Comparison of ENCODE assay signal across 18 mouse cellular contexts in genomic region chr2:158155101-158155500, GRCm38 (mm10). TPM values are rescaled to one million over a fixed set of nuclear protein-coding genes. Genes with fewer than 3 reads are reported as not detected.
DNase-seq lines count a peak whose midpoint lies in the region; ATAC-seq and TF ChIP-seq lines count a peak whose summit lies in the region.
"Had no signal": no experiment of that assay in that cellular context is flagged by ENCODE, and none has a peak within 500 bp of the region (broad histone marks: within the 10 kb centered on the region; RNA-seq: fewer than 3 reads in every experiment).

No protein-coding gene starts in this region.

- H3K27ac ChIP-seq in liver, embryonic 13.5 days, result peak overlapping the region; percentile 85; the same call in 1 of the 2 replicates
- H3K27ac ChIP-seq in liver, embryonic 11.5 days (ENCODE audit: low read depth, low read length), result no peak overlapping the region; the same call in 1 of the 2 replicates
- peak overlapping the region; percentile 94; the same call in 1 of the 2 replicates for H3K27ac ChIP-seq in ES-E14 (ENCODE audit: insufficient read depth, low read depth, low read length, poor library complexity, severe bottlenecking)
- no peak overlapping the region for H3K27ac ChIP-seq in liver, embryonic 16.5 days (ENCODE audit: low read length)
- H3K27ac ChIP-seq: forebrain, embryonic 13.5 days; hindbrain, embryonic 15.5 days had no signal

- H3K4me3 ChIP-seq in liver, embryonic 13.5 days (replicated peaks), result no peak overlapping the region
- no peak overlapping the region for H3K4me3 ChIP-seq in liver, embryonic 11.5 days (ENCODE audit: low read depth, low read length)
- no peak overlapping the region for H3K4me3 ChIP-seq in ES-E14 (ENCODE audit: insufficient read depth in 1 of 2, low read depth in 1 of 2, low read length in 2 of 2, poor library complexity in 1 of 2, severe bottlenecking in 1 of 2)
- H3K4me3 ChIP-seq in liver, embryonic 16.5 days (ENCODE audit: low read depth, low read length), result no peak overlapping the region
- H3K4me3 ChIP-seq: forebrain, embryonic 13.5 days; heart, embryonic 12.5 days; hindbrain, embryonic 15.5 days had no signal

- H3K4me2 ChIP-seq in liver, embryonic 13.5 days, result no peak overlapping the region
- H3K4me2 ChIP-seq in liver, embryonic 11.5 days, result no peak overlapping the region
- H3K4me2 ChIP-seq in liver, embryonic 16.5 days (ENCODE audit: low read depth, low read length), result no peak overlapping the region
- H3K4me2 ChIP-seq: heart, embryonic 12.5 days; hindbrain, embryonic 15.5 days had no signal

- WGBS in liver, embryonic 13.5 days (ENCODE audit: insufficient replicate concordance), result 63% methylated on average over 7 of the region's 7 CpGs
- WGBS in liver, embryonic 11.5 days, result 82% methylated on average over 7 of the region's 7 CpGs
- 67% methylated on average over 7 of the region's 7 CpGs for WGBS in liver, embryonic 16.5 days (ENCODE audit: insufficient replicate concordance)

- ATAC-seq in liver, embryonic 13.5 days (ENCODE audit: low read depth), result no peak
- no peak for ATAC-seq in liver, embryonic 11.5 days (replicated peaks; ENCODE audit: low FRiP score)
- ATAC-seq in liver, embryonic 16.5 days (ENCODE audit: low read depth), result 0 out of 2 replicates have a peak, but pooled peaks have one; percentile 10
- ATAC-seq: forebrain, embryonic 13.5 days; forebrain, postnatal 0 days; inflammation-experienced regulatory T-cells, adult 6 months had no signal

- peaks cover 6% of the 10 kb centered on the region for H3K9me3 ChIP-seq in liver, embryonic 13.5 days (replicated peaks)
- H3K9me3 ChIP-seq in liver, embryonic 11.5 days (ENCODE audit: control insufficient read depth, low read length), result no peaks in the 10 kb centered on the region
- no peaks in the 10 kb centered on the region for H3K9me3 ChIP-seq in ES-E14 (ENCODE audit: control insufficient read depth, insufficient read depth, low read depth, low read length)
- peaks cover 2% of the 10 kb centered on the region; the same call in 1 of the 2 replicates for H3K9me3 ChIP-seq in liver, embryonic 16.5 days (replicated peaks; ENCODE audit: control insufficient read depth, low read length)
- H3K9me3 ChIP-seq: hindbrain, embryonic 15.5 days had no signal

- no peaks in the 10 kb centered on the region for H3K36me3 ChIP-seq in liver, embryonic 13.5 days
- no peaks in the 10 kb centered on the region for H3K36me3 ChIP-seq in liver, embryonic 11.5 days (ENCODE audit: control insufficient read depth, insufficient read depth, low read length)
- no peaks in the 10 kb centered on the region for H3K36me3 ChIP-seq in ES-E14 (ENCODE audit: control insufficient read depth, insufficient read depth, low read length, poor library complexity, severe bottlenecking)
- H3K36me3 ChIP-seq in liver, embryonic 16.5 days (ENCODE audit: control insufficient read depth, insufficient read depth), result no peaks in the 10 kb centered on the region
- H3K36me3 ChIP-seq: embryonic facial prominence, embryonic 10.5 days; heart, embryonic 12.5 days; hindbrain, embryonic 15.5 days had no signal

- in situ Hi-C loops in ES-E14 (cut with MboI; ENCODE audit: low sequenced_read_pairs in 2 of 2, unreplicated experiment in 2 of 2), result no loop called here

- H3K27me3 ChIP-seq in liver, embryonic 13.5 days, result no peaks in the 10 kb centered on the region
- H3K27me3 ChIP-seq in liver, embryonic 11.5 days (replicated peaks; ENCODE audit: control insufficient read depth, insufficient read depth, low read length), result no peaks in the 10 kb centered on the region
- no peaks in the 10 kb centered on the region for H3K27me3 ChIP-seq in liver, embryonic 16.5 days (ENCODE audit: control insufficient read depth, insufficient read depth, low read depth, low read length)
- H3K27me3 ChIP-seq: forebrain, embryonic 13.5 days; hindbrain, embryonic 15.5 days had no signal

- H3K4me1 ChIP-seq in liver, embryonic 13.5 days (replicated peaks), result peaks cover 57% of the 10 kb centered on the region
- peaks cover 29% of the 10 kb centered on the region for H3K4me1 ChIP-seq in liver, embryonic 11.5 days (replicated peaks; ENCODE audit: control insufficient read depth, insufficient read depth, low read length)
- peaks cover 2 to 6% of the 10 kb centered on the region in 2 experiments; a peak in 2 of 4 replicates for H3K4me1 ChIP-seq in ES-E14 (ENCODE audit: control insufficient read depth in 2 of 2, insufficient read depth in 2 of 2, low read length in 2 of 2, poor library complexity in 1 of 2)
- H3K4me1 ChIP-seq in liver, embryonic 16.5 days (ENCODE audit: control insufficient read depth, low read depth, low read length), result peaks cover 34% of the 10 kb centered on the region

- no peak overlapping the region for H3K9ac ChIP-seq in liver, embryonic 13.5 days
- no peak overlapping the region for H3K9ac ChIP-seq in liver, embryonic 11.5 days (ENCODE audit: low read depth, low read length)
- no peak overlapping the region for H3K9ac ChIP-seq in ES-E14 (ENCODE audit: insufficient read depth, low read depth, low read length, poor library complexity, severe bottlenecking)
- no peak overlapping the region for H3K9ac ChIP-seq in liver, embryonic 16.5 days (ENCODE audit: low read depth, low read length)
- H3K9ac ChIP-seq: forebrain, embryonic 13.5 days; forebrain, postnatal 0 days; heart, embryonic 12.5 days; hindbrain, embryonic 15.5 days had no signal

- DNase-seq in liver, embryonic 13.5 days, result no peak
- no peak for DNase-seq in liver, embryonic 11.5 days (ENCODE audit: low spot score)
- peak; percentile 54 for DNase-seq in ES-E14 (ENCODE audit: low read depth, low spot score)
- DNase-seq in T-cell, adult 2 months (ENCODE audit: low spot score), result no peak
- DNase-seq in kidney, postnatal 25 days, result no peak
- DNase-seq in lung, postnatal 10 days, result no peak
- DNase-seq: adrenal gland, adult 8-10 months; adrenal gland, postnatal 36 days; cerebellum, adult 2 months; cerebellum, postnatal 10 days; forebrain, postnatal 0 days; gastrocnemius, postnatal 14 days had no signal

TF ChIP-seq in ES-E14, 5 proteins besides CTCF, POLR2A, EP300 and RAD21:
- TF ChIP-seq CHD2 (IDR thresholded peaks at IDR 0.05; ENCODE audit: low read depth, low read length) (peak; percentile 89), ZNF384 (IDR thresholded peaks at IDR 0.05; ENCODE audit: low read depth, low read length) (no peak)

RNA-seq across cellular contexts. Expression of gene Tgm2, which starts 8.9 kb away (rescaled TPM):
- polyA plus RNA-seq in liver, embryonic 13.5 days (2015; fragmentation: Nextera tagmentation; extraction: Ambion mirVana), result 63.8 and 68.2 TPM in 2 replicates
- 49.5 and 49.7 TPM in 2 replicates for polyA plus RNA-seq in liver, embryonic 11.5 days (2014; fragmentation: Nextera tagmentation; extraction: Ambion mirVana)
- total RNA-seq in ES-E14 (2012; rRNA removed), result 9.2 and 25.0 TPM in 2 replicates
- polyA plus RNA-seq in liver, embryonic 16.5 days (2015; fragmentation: Nextera tagmentation; extraction: Ambion mirVana), result 66.2 and 74.3 TPM in 2 replicates

Comparison
In these comparisons a context has a peak if more than half of its experiments do, and no peak if none do; other contexts are left out.
1. H3K27ac ChIP-seq: peak in liver, embryonic 13.5 days (single experiment) and ES-E14 (single experiment); none in liver, embryonic 11.5 days (single experiment) and liver, embryonic 16.5 days (single experiment).